Mouse (Mus musculus) frontal cortex, postnatal 36 days (tissue): Measurements from ENCODE around the gene Shcbp1l.
"Not testable (repeated sequence)": the region's sequence is repeated elsewhere in the genome, so short reads cannot be mapped to it uniquely, and the experiment has no call there.

ENCODE experiments used
- DNase-seq, 2 experiments: peaks; one replicate each; pipeline ENCODE4 v3.0.0; 2022; ENCODE audit warnings: low spot score in 2 of 2

Gene Shcbp1l

GRCm38 (mm10) chr1:153417805-153418204, 7.2 kb upstream of the Shcbp1l start:
- DNase-seq, result peak; percentile 7 to 18

GRCm38 (mm10) chr1:153424271-153424670, 691 bp upstream of the Shcbp1l start:
- DNase-seq, result no peak

- DNase-seq, result no peak
Observed at GRCm38 (mm10) chr1:153431158-153431557, 6.2 kb downstream of the Shcbp1l start.

GRCm38 (mm10) chr1:153431701-153432100, 6.7 kb downstream of the Shcbp1l start:
- DNase-seq, result no peak

- no peak for DNase-seq
Observed at GRCm38 (mm10) chr1:153432329-153432728, 7.4 kb downstream of the Shcbp1l start.

GRCm38 (mm10) chr1:153433851-153434589, 9.1 kb downstream of the Shcbp1l start:
- DNase-seq, result no peak

- DNase-seq, result no peak
Observed at GRCm38 (mm10) chr1:153437536-153437935, 12.6 kb downstream of the Shcbp1l start.

- DNase-seq, result no peak
Observed at GRCm38 (mm10) chr1:153440752-153441151, 15.8 kb downstream of the Shcbp1l start.

GRCm38 (mm10) chr1:153441656-153442055, 16.7 kb downstream of the Shcbp1l start:
- DNase-seq, result no peak

- no peak for DNase-seq
Observed at GRCm38 (mm10) chr1:153443019-153443418, 18.1 kb downstream of the Shcbp1l start.

GRCm38 (mm10) chr1:153443632-153444031, 18.7 kb downstream of the Shcbp1l start:
- no peak for DNase-seq

- no peak for DNase-seq
Observed at GRCm38 (mm10) chr1:153446120-153446831, 21.3 kb downstream of the Shcbp1l start.

GRCm38 (mm10) chr1:153451237-153452154, 26.5 kb downstream of the Shcbp1l start:
- peak; percentile 39 to 44 for DNase-seq

- no peak for DNase-seq
Observed at GRCm38 (mm10) chr1:153453146-153453642, 28.2 kb downstream of the Shcbp1l start.

- no peak for DNase-seq
Observed at GRCm38 (mm10) chr1:153456137-153456536, 31.2 kb downstream of the Shcbp1l start.

- no peak for DNase-seq
Observed at GRCm38 (mm10) chr1:153461796-153462195, 36.8 kb downstream of the Shcbp1l start.

GRCm38 (mm10) chr1:153479296-153479695, 54.3 kb downstream of the Shcbp1l start:
- DNase-seq, result no peak

- peak; percentile 54 to 72 for DNase-seq
Observed at GRCm38 (mm10) chr1:153480386-153481024, 55.5 kb downstream of the Shcbp1l start.

GRCm38 (mm10) chr1:153481025-153481412, 56.1 kb downstream of the Shcbp1l start:
- no peak for DNase-seq

GRCm38 (mm10) chr1:153485201-153485796, 60.3 kb downstream of the Shcbp1l start:
- no peak for DNase-seq

GRCm38 (mm10) chr1:153486120-153486519, 61.2 kb downstream of the Shcbp1l start:
- not testable (repeated sequence) for DNase-seq
